Mouse (Mus musculus) hindbrain, embryonic 12.5 days (tissue): ENCODE measurements around the gene Mast4. TPM values are rescaled to one million over a fixed set of nuclear protein-coding genes. Genes with fewer than 3 reads are reported as not detected.

Experiments used
- ATAC-seq: fragments of 200-750 bp; cut with Nextera tagmentation; 2 replicates; pipeline ENCODE4 v1.8.0; 2017; ENCODE audit warnings: moderate TSS enrichment; ENCODE audit not compliant: low FRiP score
- H3K27ac ChIP-seq: fragments of 300-500 bp; sonication (generic); 2 replicates; pipeline ENCODE4 v1.5.1; 2016; ENCODE audit warnings: mild to moderate bottlenecking
- H3K27me3 ChIP-seq: fragments of 300-500 bp; sonication (generic); 2 replicates; pipeline ENCODE4 v1.6.1; 2016; ENCODE audit warnings: mild to moderate bottlenecking
- H3K36me3 ChIP-seq: fragments of 300-500 bp; sonication (generic); 2 replicates; pipeline ENCODE4 v1.6.1; 2016; ENCODE audit warnings: mild to moderate bottlenecking
- H3K4me1 ChIP-seq: fragments of 300-500 bp; sonication (generic); 2 replicates; pipeline ENCODE4 v1.6.1; 2016
- H3K4me2 ChIP-seq: fragments of 300-500 bp; sonication (generic); replicated peaks from 2 replicates; pipeline ENCODE4 v1.6.1; 2016; ENCODE audit warnings: mild to moderate bottlenecking
- H3K4me3 ChIP-seq: fragments of 300-500 bp; sonication (generic); 2 replicates; pipeline ENCODE4 v1.5.1; 2016; ENCODE audit warnings: mild to moderate bottlenecking
- H3K9ac ChIP-seq: fragments of 300-500 bp; sonication (generic); 2 replicates; pipeline ENCODE4 v1.6.1; 2016; ENCODE audit warnings: mild to moderate bottlenecking, moderate library complexity
- H3K9me3 ChIP-seq: fragments of 300-500 bp; sonication (generic); replicated peaks from 2 replicates; pipeline ENCODE4 v1.6.1; 2016; ENCODE audit warnings: mild to moderate bottlenecking
- WGBS: fragments of 180-500 bp; shearing (Covaris S2); methylation state at CpG from one replicate; pipeline ENCODE4 v1.1.7; 2016; 5-methylcytosine and 5-hydroxymethylcytosine counted together
- polyA plus RNA-seq: library from polyadenylated mRNA; unstranded; fragments of >200 nt; fragmentation: Nextera tagmentation; extraction: Ambion mirVana; gene quantifications from 2 replicates; pipeline ENCODE4 v1.2.1, GENCODE M21; 2016

Mast4 gene
- polyA plus RNA-seq, 1 experiment from 2014 or later = 38.2 TPM

DNA sequence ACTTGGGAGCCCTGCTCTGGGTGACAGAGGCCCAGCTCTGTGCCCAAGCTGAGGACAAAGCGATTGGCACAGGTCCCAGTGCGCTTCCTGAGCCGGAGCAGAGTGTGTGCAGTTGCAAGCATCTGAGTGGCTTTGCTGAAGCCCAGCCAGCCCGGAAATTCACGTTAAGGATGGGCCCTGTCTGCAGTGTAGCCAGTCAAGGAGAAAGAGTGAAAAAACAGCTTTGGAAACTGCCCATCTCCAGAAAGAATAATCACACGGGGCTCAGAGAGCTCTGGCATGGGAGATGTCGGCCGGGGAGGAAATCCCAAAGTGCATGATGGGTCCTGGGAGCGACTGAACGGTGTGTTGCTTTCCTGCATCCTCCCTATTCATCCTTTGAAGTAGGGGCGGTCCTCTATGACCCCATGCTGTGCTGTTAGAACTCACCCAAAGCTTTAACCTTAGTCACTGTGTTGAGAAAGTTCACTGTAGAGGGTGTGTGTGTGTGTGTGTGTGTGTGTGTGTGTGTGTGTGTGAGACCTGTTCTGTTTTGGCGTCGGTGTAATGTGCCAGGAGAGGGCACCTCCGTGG, 635.5 kb downstream of the Mast4 start:
- no peaks in the 10 kb centered on the region for H3K9me3 ChIP-seq
- WGBS = 29% methylated on average over 14 of the region's 14 CpGs
- peak overlapping the region; percentile 8; the same call in 1 of the 2 replicates for H3K4me3 ChIP-seq
- peaks cover 12% of the 10 kb centered on the region for H3K4me1 ChIP-seq
- peak; percentile 92 for ATAC-seq
- H3K36me3 ChIP-seq = no peaks in the 10 kb centered on the region
- peak overlapping the region; percentile 79 for H3K27ac ChIP-seq
- 0 out of 2 replicates have a peak overlapping the region, but pooled peaks have one; percentile 18 for H3K9ac ChIP-seq
- H3K4me2 ChIP-seq = peak overlapping the region; percentile 42
- H3K27me3 ChIP-seq = no peaks in the 10 kb centered on the region

DNA sequence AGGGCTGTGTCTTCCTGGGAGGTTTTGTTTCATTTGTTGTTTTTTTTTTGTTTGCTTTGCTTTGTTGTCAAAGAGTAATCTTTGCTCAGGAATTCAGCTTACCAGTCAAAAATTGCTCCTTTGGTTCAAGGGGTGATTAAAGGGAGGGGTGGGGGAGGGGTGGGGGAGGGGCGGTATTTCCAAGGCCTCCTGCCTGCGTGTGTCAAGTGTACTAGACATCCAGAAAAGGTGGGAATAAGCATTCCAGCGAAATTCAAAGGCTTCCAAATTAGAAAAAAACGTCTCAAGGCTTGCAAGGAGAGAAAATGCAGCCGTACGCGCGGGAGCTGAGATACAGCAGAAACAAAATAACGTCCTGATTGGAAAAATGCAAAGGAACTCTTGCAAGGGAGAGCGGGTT, 636.0 kb downstream of the Mast4 start:
- peak; percentile 51 for ATAC-seq
- 20% methylated on average over 10 of the region's 10 CpGs for WGBS
- H3K9me3 ChIP-seq = no peaks in the 10 kb centered on the region
- H3K9ac ChIP-seq = 0 out of 2 replicates have a peak overlapping the region, but pooled peaks have one; percentile 18
- peak overlapping the region; percentile 42 for H3K4me2 ChIP-seq
- H3K4me1 ChIP-seq = peaks cover 12% of the 10 kb centered on the region
- no peaks in the 10 kb centered on the region for H3K36me3 ChIP-seq
- no peaks in the 10 kb centered on the region for H3K27me3 ChIP-seq
- peak overlapping the region; percentile 79 for H3K27ac ChIP-seq
- peak overlapping the region; percentile 8; the same call in 1 of the 2 replicates for H3K4me3 ChIP-seq

DNA sequence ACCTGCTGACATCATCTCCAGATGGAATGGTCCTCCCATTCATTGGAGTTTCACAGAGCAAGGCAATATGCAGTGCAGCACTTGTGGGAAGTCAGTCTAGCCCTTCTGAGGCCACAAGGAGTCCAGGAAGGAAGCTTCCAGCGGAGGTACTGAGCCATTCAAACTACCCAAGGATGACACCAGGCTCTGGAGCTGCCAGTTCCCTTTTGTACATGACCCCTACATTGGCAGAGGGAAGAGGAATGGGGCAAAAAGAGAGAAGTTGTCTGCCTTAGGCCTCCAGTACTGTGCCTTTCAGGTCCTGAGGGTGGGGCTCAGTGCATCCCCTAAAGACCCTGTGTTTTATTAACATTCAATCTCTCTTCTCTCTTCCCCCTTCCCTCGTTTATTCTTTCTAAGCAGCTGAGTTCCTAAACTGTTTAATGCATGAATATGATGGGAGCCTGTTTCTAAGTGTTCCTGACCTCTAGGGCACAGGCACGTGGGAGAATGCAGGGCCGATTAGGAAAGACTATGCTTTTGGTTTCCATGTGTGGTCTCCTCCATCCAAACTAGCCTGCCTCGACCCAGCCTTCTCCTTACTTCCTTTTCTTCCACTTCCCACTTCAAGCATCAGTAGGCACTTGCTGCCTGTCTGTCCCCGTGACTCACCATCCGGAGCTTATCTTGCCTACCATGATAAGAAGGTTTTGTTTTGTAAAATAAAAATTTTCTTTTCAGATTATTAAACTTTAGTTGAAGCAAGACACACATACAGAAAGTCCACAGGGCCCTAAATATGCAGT, 639.0 kb downstream of the Mast4 start:
- ATAC-seq = no peak
- no peaks in the 10 kb centered on the region for H3K27me3 ChIP-seq
- no peak overlapping the region for H3K9ac ChIP-seq
- no peak overlapping the region for H3K4me2 ChIP-seq
- peaks cover 15% of the 10 kb centered on the region for H3K4me1 ChIP-seq
- no peaks in the 10 kb centered on the region for H3K36me3 ChIP-seq
- no peaks in the 10 kb centered on the region for H3K9me3 ChIP-seq
- 76% methylated on average over 7 of the region's 7 CpGs for WGBS
- no peak overlapping the region for H3K27ac ChIP-seq
- H3K4me3 ChIP-seq = no peak overlapping the region

DNA sequence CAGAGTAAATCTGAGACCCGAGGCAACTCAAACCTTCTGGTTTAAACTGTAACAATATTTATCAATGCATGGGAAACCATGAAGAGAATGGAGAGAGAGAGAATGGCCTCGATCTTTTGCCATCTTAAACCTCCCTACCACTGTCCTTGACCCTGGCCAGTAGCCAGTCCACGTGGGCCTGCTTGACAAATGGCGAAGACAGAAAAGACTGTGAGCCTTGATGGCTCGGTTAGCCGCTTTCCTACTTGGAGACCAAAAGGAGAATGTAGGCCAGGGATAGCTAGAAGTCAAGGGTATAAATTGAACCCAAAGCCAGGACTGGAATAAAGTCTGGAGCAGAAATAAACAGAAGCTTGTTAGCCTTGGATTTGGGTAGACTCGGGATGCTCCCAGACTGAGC, 640.1 kb downstream of the Mast4 start:
- Histone ChIP-seq H3K27ac (no peak overlapping the region), H3K9ac (no peak overlapping the region), H3K4me2 (no peak overlapping the region), H3K4me1 (peaks cover 15% of the 10 kb centered on the region), H3K9me3 (no peaks in the 10 kb centered on the region), H3K27me3 (no peaks in the 10 kb centered on the region), H3K4me3 (no peak overlapping the region), H3K36me3 (no peaks in the 10 kb centered on the region)
- 87% methylated on average over 7 of the region's 7 CpGs for WGBS
- ATAC-seq = no peak

DNA sequence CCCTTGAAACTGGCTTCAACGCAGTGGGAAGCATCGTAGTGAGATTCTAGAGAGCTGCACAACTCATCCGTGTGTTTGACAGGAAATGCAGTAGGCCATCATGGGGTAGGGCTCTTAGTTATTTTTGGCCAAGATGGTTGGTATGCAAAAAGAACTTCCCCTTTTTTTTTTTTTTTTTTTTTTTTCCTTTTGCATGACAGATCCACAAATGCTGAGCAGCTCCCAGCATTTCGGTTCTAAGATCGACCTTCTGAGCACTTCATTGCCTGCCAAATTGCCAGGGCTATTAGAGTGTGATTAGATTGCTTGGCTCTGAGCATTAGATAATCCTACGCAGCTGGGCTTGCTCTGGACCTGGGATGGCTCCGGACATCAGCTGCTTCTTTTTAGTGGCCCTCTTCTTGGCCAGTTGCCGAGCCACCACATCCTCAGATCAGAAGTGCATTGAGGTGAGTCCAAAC, 640.9 kb downstream of the Mast4 start, which contains the start of gene Cd180:
Gene Cd180 (plus strand): TSS at position 218 of the 461 bp plus-strand sequence.
- H3K4me3 ChIP-seq = no peak within 1 kb of the TSS
- H3K36me3 ChIP-seq = no peaks in the 10 kb centered on the region
- ATAC-seq = no peak
- H3K27ac ChIP-seq = no peak within 1 kb of the TSS
- 86% methylated on average over 8 of the region's 8 CpGs for WGBS
- no peak within 1 kb of the TSS for H3K9ac ChIP-seq
- H3K4me2 ChIP-seq = no peak within 1 kb of the TSS
- H3K9me3 ChIP-seq = no peaks in the 10 kb centered on the region
- no peaks in the 10 kb centered on the region for H3K27me3 ChIP-seq
- H3K4me1 ChIP-seq = peaks cover 7% of the 10 kb centered on the region

DNA sequence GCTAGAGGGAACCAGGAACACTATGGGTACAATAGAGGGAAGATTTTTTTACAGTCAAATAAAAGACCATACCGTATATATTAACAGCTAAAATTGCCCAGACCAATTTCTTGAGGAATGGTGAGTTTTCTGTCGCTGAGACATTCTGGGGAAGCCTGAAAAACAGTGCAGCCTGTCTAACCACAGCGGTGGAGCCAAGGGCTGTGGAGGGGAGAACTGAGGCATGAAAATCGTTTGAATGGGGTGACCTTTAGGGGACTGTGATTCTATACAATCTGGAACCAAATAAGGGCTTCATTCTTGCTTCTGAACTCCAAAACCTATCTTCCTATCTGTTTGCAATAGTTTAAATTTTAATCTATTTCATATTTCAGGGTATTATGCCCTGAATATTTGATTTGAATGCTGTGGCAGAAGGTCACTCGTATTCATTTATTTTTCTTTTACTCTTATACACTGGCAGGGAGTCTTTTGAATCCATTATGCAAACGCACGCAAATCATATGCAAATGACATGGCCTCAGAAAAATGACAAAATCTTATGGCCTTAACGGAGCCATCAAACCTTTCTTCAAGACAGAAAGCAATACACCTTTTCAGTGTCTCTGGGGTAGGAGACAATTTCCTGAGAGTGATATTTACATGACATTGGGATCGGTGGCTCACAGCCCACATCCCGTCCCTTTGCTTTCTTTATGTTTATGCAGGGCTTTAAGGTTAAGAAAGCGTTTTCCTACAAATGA, 642.7 kb downstream of the Mast4 start:
- WGBS = 44% methylated on average over 11 of the region's 11 CpGs

DNA sequence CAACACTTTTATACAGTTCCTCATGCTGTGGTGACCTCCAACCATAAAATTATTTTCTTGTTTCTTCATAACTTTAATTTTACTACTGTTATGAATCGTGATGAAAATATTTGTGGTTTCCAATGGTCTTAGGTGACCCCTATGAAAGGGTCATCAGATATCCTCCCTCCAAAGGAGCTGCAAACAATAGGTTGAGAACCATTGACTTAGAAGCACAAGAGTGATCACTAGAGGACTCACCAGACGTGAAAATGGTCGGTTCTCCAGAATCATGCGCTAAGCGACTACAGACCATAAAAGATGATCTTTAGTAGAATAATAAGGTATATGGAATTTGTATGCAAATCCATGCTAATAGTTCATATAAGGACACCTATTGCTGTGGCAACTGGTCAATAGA, 644.1 kb downstream of the Mast4 start:
- ATAC-seq = no peak

More for the DNA sequence above, 642.7 kb downstream of the Mast4 start:
- H3K36me3 ChIP-seq = no peaks in the 10 kb centered on the region
- H3K4me1 ChIP-seq = peaks cover 4% of the 10 kb centered on the region; the same call in 1 of the 2 replicates
- no peaks in the 10 kb centered on the region for H3K9me3 ChIP-seq
- H3K27me3 ChIP-seq = no peaks in the 10 kb centered on the region
- no peak for ATAC-seq
- H3K4me2 ChIP-seq = no peak overlapping the region
- H3K9ac ChIP-seq = no peak overlapping the region
- no peak overlapping the region for H3K4me3 ChIP-seq
- no peak overlapping the region for H3K27ac ChIP-seq

DNA sequence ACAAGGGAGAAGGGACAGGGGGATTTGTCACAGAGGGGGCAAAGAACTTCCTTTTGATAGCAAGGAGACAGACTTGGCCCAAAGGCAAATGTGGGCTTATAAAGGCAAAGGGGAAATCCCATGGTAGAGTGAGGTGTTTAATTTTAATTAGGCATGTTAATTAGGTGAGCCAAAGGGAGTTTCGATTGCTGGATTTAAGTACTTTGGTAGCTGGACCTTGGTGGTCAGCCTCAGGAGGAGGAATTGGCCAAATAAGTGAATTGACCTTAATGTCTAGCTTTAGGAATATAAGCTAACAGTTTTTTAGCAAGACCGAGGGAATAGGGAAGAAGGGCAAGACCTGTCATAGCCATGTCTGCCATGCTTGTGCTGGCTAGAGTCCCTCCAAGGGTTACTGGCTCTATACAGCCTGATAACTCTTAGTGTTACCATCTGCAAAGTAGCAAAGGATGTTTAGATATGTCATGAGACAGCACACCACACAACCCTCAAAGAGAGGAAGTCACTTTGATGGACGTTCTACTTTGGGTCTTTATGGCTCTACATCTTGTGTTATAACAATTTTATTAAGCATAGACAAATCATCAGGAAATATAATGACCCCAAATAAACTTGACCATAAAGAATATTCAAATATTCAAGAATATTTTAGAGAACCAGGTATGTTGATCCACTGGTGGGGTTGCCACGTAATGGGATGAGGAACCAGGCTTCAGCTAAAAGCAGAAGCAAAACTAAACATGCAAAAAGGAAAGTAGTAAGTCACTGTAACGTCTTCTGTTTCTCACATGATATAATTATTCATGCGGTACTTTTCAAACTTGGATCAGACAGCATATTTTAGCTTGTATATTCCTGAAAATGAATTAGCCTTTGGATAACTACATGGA, 644.9 kb downstream of the Mast4 start:
- Histone ChIP-seq H3K4me2 (no peak overlapping the region), H3K27ac (no peak overlapping the region), H3K9me3 (no peaks in the 10 kb centered on the region), H3K4me1 (peaks cover 4% of the 10 kb centered on the region; the same call in 1 of the 2 replicates), H3K4me3 (no peak overlapping the region), H3K27me3 (no peaks in the 10 kb centered on the region), H3K9ac (no peak overlapping the region), H3K36me3 (no peaks in the 10 kb centered on the region)
- ATAC-seq = no peak
- WGBS = 91% methylated on average over 6 of the region's 6 CpGs

More for the DNA sequence above, 644.1 kb downstream of the Mast4 start:
- 87% methylated on average over 5 of the region's 5 CpGs for WGBS
- Histone ChIP-seq H3K9me3 (no peaks in the 10 kb centered on the region), H3K9ac (no peak overlapping the region), H3K36me3 (no peaks in the 10 kb centered on the region), H3K27me3 (no peaks in the 10 kb centered on the region), H3K4me2 (no peak overlapping the region), H3K4me3 (no peak overlapping the region), H3K27ac (no peak overlapping the region), H3K4me1 (peaks cover 4% of the 10 kb centered on the region; the same call in 1 of the 2 replicates)

DNA sequence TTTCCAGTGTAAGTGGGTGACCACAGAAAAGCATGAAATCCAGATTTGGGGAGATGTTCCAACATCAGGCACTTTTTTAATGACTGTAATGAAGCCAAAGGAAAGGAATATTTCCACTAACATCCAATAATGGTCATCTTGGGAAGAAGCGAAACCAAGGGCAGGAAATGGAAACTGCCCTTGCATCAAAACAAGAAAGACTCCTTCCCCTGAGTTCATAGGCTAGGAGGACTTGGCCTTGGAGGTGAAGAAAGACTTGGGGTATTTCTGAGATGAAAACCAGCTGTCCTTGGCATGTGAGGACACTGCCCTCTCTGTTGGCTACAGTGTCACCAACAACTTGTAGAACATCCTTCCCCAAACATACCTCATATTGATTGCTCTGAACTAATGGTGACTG, 646.2 kb downstream of the Mast4 start:
- WGBS = 91% methylated on average over 1 of the region's 1 CpGs
- no peak overlapping the region for H3K27ac ChIP-seq
- H3K36me3 ChIP-seq = no peaks in the 10 kb centered on the region
- H3K9me3 ChIP-seq = no peaks in the 10 kb centered on the region
- H3K4me2 ChIP-seq = no peak overlapping the region
- no peak for ATAC-seq
- H3K4me3 ChIP-seq = no peak overlapping the region
- H3K27me3 ChIP-seq = no peaks in the 10 kb centered on the region
- no peak overlapping the region for H3K9ac ChIP-seq
- H3K4me1 ChIP-seq = peaks cover 4% of the 10 kb centered on the region; the same call in 1 of the 2 replicates

DNA sequence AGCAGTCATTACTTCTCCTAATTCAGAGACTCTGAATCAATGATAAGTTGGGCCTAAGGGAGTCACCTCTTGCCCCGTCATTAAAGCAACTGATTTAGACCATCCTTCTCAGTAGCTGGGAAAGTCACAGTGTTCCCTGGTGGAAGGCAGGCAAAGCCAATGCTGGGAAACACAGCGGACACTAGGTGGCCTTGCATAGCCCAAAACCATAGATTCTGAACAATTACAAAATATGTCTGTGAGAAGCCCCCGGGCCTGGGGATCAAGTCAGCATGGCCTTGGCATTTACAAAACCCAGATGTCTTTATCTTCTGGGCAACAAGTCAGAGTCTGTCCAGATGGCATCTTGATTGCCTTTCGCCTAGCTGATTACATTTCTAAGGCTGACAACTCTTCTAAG, 649.4 kb downstream of the Mast4 start:
- no peak overlapping the region for H3K27ac ChIP-seq
- H3K36me3 ChIP-seq = no peaks in the 10 kb centered on the region
- no peak for ATAC-seq
- H3K4me2 ChIP-seq = no peak overlapping the region
- no peak overlapping the region for H3K9ac ChIP-seq
- WGBS = 82% methylated on average over 4 of the region's 4 CpGs
- no peaks in the 10 kb centered on the region for H3K4me1 ChIP-seq
- no peaks in the 10 kb centered on the region for H3K9me3 ChIP-seq
- H3K27me3 ChIP-seq = no peaks in the 10 kb centered on the region
- H3K4me3 ChIP-seq = no peak overlapping the region
